Mouse (Mus musculus) E14TG2a.4 (cell line): ENCODE results near the gene Hspd1.

Experiments used
- CTCF ChIP-seq: conservative IDR thresholded peaks from 2 replicates; pipeline ENCODE4 v1.5.1; 2014; ENCODE audit warnings: low read length
- POU5F1 ChIP-seq: IDR thresholded peaks from 2 replicates; pipeline ENCODE4 v1.6.1; 2014; ENCODE audit warnings: low read length, borderline replicate concordance

GRCm38 (mm10) chr1:55135846-55136245 is 47.8 kb upstream of the Hspd1 start:
- TF ChIP-seq CTCF: peak; percentile 43
- no peak for TF ChIP-seq POU5F1
